Mouse (Mus musculus) limb, embryonic 14.5 days (tissue): ENCODE results near the gene Dnah10. TPM values are rescaled to one million over a fixed set of nuclear protein-coding genes. Genes with fewer than 3 reads are reported as not detected.

ENCODE experiments used
- ATAC-seq: fragments of 200-750 bp; cut with Nextera tagmentation; 2 replicates; pipeline ENCODE4 v1.8.0; 2017; ENCODE audit warnings: low read depth, moderate number of reproducible peaks, moderate TSS enrichment; ENCODE audit not compliant: low FRiP score
- DNase-seq: peaks from one replicate; pipeline ENCODE4 v3.0.0-alpha.2; 2015; ENCODE audit warnings: low spot score
- H3K27ac ChIP-seq: fragments of 300-500 bp; sonication (generic); replicated peaks from 2 replicates; pipeline ENCODE4 v1.5.1; 2014; ENCODE audit warnings: low read depth, mild to moderate bottlenecking, low read length, moderate library complexity, mixed read lengths
- H3K27me3 ChIP-seq: fragments of 300-500 bp; sonication (generic); 2 replicates; pipeline ENCODE4 v1.6.1; 2014; ENCODE audit warnings: low read length, mixed read lengths; ENCODE audit not compliant: control insufficient read depth, insufficient read depth
- H3K36me3 ChIP-seq: fragments of 300-500 bp; sonication (generic); 2 replicates; pipeline ENCODE4 v1.6.1; 2014; ENCODE audit warnings: mild to moderate bottlenecking, low read length, moderate library complexity, mixed read lengths; ENCODE audit not compliant: control insufficient read depth, insufficient read depth
- H3K4me1 ChIP-seq: fragments of 300-500 bp; sonication (generic); 2 replicates; pipeline ENCODE4 v1.6.1; 2014; ENCODE audit warnings: antibody characterized with exemption, low read length, mixed read lengths; ENCODE audit not compliant: control insufficient read depth, insufficient read depth
- H3K4me2 ChIP-seq: fragments of 300-500 bp; sonication (generic); replicated peaks from 2 replicates; pipeline ENCODE4 v1.6.1; 2014; ENCODE audit warnings: low read depth, mild to moderate bottlenecking, low read length, moderate library complexity; ENCODE audit not compliant: severe bottlenecking
- H3K4me3 ChIP-seq: fragments of 300-500 bp; sonication (generic); replicated peaks from 2 replicates; pipeline ENCODE4 v1.5.1; 2014; ENCODE audit warnings: low read length
- H3K9ac ChIP-seq: fragments of 300-500 bp; sonication (generic); 2 replicates; pipeline ENCODE4 v1.6.1; 2014; ENCODE audit warnings: mild to moderate bottlenecking, low read depth, low read length, moderate library complexity; ENCODE audit not compliant: severe bottlenecking
- H3K9me3 ChIP-seq: fragments of 300-500 bp; sonication (generic); 2 replicates; pipeline ENCODE4 v1.6.1; 2016; ENCODE audit warnings: low read length; ENCODE audit not compliant: control insufficient read depth
- POLR2A ChIP-seq: fragments of 200-500 bp; IDR thresholded peaks from 2 replicates; pipeline ENCODE4 v1.8.0; 2012; ENCODE audit warnings: inconsistent platforms, mild to moderate bottlenecking, moderate library complexity, borderline replicate concordance; ENCODE audit not compliant: insufficient read depth, insufficient read length; ENCODE audit errors: extremely low read depth
- WGBS: fragments of 180-500 bp; shearing (Covaris S2); extraction: QIAGEN DNeasy Blood & Tissue Kit; methylation state at CpG from one replicate; pipeline ENCODE4 v1.1.7; 2014; 5-methylcytosine and 5-hydroxymethylcytosine counted together
- polyA plus RNA-seq, 2 experiments: library from polyadenylated mRNA; depleted of rRNA in 1 of 2; stranded (reverse) in 1 of 2; unstranded in 1 of 2; fragments of >200 nt; fragmentation: Nextera tagmentation in 1 of 2; extraction: Ambion mirVana in 1 of 2; gene quantifications; 2 replicates each; pipeline versions ENCODE4 v1.2.1 to v1.2.3; 2012 to 2014

Dnah10 gene
- polyA plus RNA-seq, 2 experiments = 0.20 TPM; not detected in 1

- no peak for ATAC-seq
- WGBS = 93% methylated on average over 6 of the region's 6 CpGs
These were observed 1.8 kb upstream of the Dnah10 start for GRCm38 (mm10) chr5:124723125-124723524.

DNA sequence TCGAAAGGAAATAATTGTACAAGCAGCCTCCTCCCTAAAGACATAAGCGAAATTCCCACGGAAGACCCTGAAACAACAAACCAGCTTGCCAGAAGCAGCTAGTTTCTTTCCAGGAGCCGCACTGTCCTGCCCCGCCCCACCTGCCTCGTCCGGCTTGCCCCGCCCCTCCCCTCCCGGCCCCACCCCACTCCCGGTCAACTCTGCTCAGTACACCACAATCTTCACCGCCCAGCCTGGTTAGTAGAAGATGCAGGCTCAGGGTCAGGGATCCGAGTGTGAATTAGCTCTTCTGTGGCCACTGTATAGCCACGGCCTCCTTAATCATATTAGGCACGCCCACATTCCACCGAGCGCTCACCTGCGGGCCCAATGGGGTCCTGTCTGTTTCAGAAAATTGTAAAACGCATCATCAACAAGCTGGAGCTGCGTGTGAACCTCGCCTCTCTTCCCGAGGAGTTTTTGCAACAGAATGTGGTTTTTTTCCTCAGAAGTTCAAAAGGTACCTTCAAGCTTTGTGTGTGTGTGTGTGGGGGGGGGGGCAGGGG lies 4.8 kb downstream of the Dnah10 start:
- WGBS = 12% methylated on average over 20 of the region's 21 CpGs
- no peak for TF ChIP-seq POLR2A
- Histone ChIP-seq H3K4me3 (peak overlapping the region; percentile 23; the same call in 1 of the 2 replicates), H3K27ac (no peak overlapping the region), H3K27me3 (no peaks in the 10 kb centered on the region), H3K4me1 (peaks cover 4% of the 10 kb centered on the region; the same call in 1 of the 2 replicates), H3K36me3 (no peaks in the 10 kb centered on the region), H3K9ac (no peak overlapping the region), H3K4me2 (peak overlapping the region; percentile 48), H3K9me3 (no peaks in the 10 kb centered on the region)
- no peak for DNase-seq
- no peak for ATAC-seq

More at GRCm38 (mm10) chr5:124723125-124723524, 1.8 kb upstream of the Dnah10 start:
- Histone ChIP-seq H3K9me3 (no peaks in the 10 kb centered on the region), H3K27me3 (no peaks in the 10 kb centered on the region), H3K4me3 (no peak overlapping the region), H3K4me1 (no peaks in the 10 kb centered on the region), H3K9ac (no peak overlapping the region), H3K4me2 (no peak overlapping the region), H3K27ac (no peak overlapping the region), H3K36me3 (peaks cover 51% of the 10 kb centered on the region)
- DNase-seq = no peak
- TF ChIP-seq POLR2A = no peak

GRCm38 (mm10) chr5:124733961-124734360 lies 9.1 kb downstream of the Dnah10 start:
- Histone ChIP-seq H3K27ac (no peak overlapping the region), H3K4me2 (no peak overlapping the region), H3K4me1 (peaks cover 4% of the 10 kb centered on the region; the same call in 1 of the 2 replicates), H3K9me3 (no peaks in the 10 kb centered on the region), H3K4me3 (no peak overlapping the region), H3K27me3 (no peaks in the 10 kb centered on the region), H3K9ac (no peak overlapping the region), H3K36me3 (no peaks in the 10 kb centered on the region)
- ATAC-seq = no peak
- TF ChIP-seq POLR2A = no peak
- no peak for DNase-seq
- 85% methylated on average over 12 of the region's 12 CpGs for WGBS

GRCm38 (mm10) chr5:124741898-124742599 lies 17.2 kb downstream of the Dnah10 start:
- H3K9ac ChIP-seq = no peak overlapping the region
- H3K4me2 ChIP-seq = no peak overlapping the region
- DNase-seq = no peak
- ATAC-seq = no peak
- no peak overlapping the region for H3K4me3 ChIP-seq
- no peak for TF ChIP-seq POLR2A
- H3K4me1 ChIP-seq = no peaks in the 10 kb centered on the region
- no peak overlapping the region for H3K27ac ChIP-seq
- no peaks in the 10 kb centered on the region for H3K27me3 ChIP-seq
- H3K9me3 ChIP-seq = 0 out of 2 replicates have a peak, but pooled peaks cover 5% of the 10 kb centered on the region
- 95% methylated on average over 21 of the region's 21 CpGs for WGBS
- no peaks in the 10 kb centered on the region for H3K36me3 ChIP-seq

GRCm38 (mm10) chr5:124743841-124744240 lies 19.0 kb downstream of the Dnah10 start:
- TF ChIP-seq POLR2A = no peak
- Histone ChIP-seq H3K27ac (no peak overlapping the region), H3K27me3 (no peaks in the 10 kb centered on the region), H3K4me2 (no peak overlapping the region), H3K9ac (no peak overlapping the region), H3K36me3 (no peaks in the 10 kb centered on the region), H3K9me3 (0 out of 2 replicates have a peak, but pooled peaks cover 5% of the 10 kb centered on the region), H3K4me1 (no peaks in the 10 kb centered on the region), H3K4me3 (no peak overlapping the region)
- WGBS = 78% methylated on average over 3 of the region's 3 CpGs
- no peak for DNase-seq
- ATAC-seq = no peak
